Mouse (Mus musculus) MEL (cell line): ENCODE measurements around the gene Rpl7a. TPM values are rescaled to one million over a fixed set of nuclear protein-coding genes. Genes with fewer than 3 reads are reported as not detected.

ENCODE experiments used
- DNase-seq: peaks from one replicate; pipeline ENCODE4 v3.0.0; 2011; ENCODE audit warnings: low read depth, low spot score
- H3K27ac ChIP-seq: 2 replicates; pipeline ENCODE4 v1.5.1; 2012; ENCODE audit warnings: low read depth, mild to moderate bottlenecking, control low read depth, low read length, moderate library complexity; ENCODE audit not compliant: control insufficient read depth
- H3K27me3 ChIP-seq, 2 experiments: fragments of 150-350 bp in 1 of 2; sonication (generic) in 1 of 2; 2 replicates each; pipeline ENCODE4 v1.6.1; 2012; ENCODE audit warnings: low read length in 2 of 2, mild to moderate bottlenecking in 2 of 2, improper control_type of control experiment in 1 of 2, moderate library complexity in 1 of 2; ENCODE audit not compliant: insufficient read depth in 2 of 2, control insufficient read depth in 1 of 2
- H3K36me3 ChIP-seq, 2 experiments: 2 replicates each; pipeline ENCODE4 v1.6.1; 2012 to 2014; ENCODE audit warnings: low read length in 2 of 2, improper control_type of control experiment in 1 of 2, inconsistent platforms in 1 of 2, mild to moderate bottlenecking in 1 of 2; ENCODE audit not compliant: insufficient read depth in 2 of 2, control insufficient read depth in 1 of 2
- H3K4me1 ChIP-seq, 2 experiments: fragments of 150-350 bp in 1 of 2; sonication (generic) in 1 of 2; 2 replicates each; pipeline ENCODE4 v1.6.1; 2012; ENCODE audit warnings: low read length in 2 of 2, improper control_type of control experiment in 1 of 2, mild to moderate bottlenecking in 1 of 2; ENCODE audit not compliant: insufficient read depth in 2 of 2, control insufficient read depth in 1 of 2
- H3K4me3 ChIP-seq, 2 experiments: fragments of 150-350 bp in 1 of 2; sonication (generic) in 1 of 2; 2 replicates each; pipeline ENCODE4 v1.5.1; 2012; ENCODE audit warnings: low read depth in 2 of 2, low read length in 2 of 2, mild to moderate bottlenecking in 2 of 2, moderate library complexity in 2 of 2, control low read depth in 1 of 2, improper control_type of control experiment in 1 of 2; ENCODE audit not compliant: control insufficient read depth in 1 of 2, insufficient read depth in 1 of 2
- H3K79me2 ChIP-seq: 2 replicates; pipeline ENCODE4 v1.6.1; 2012; ENCODE audit warnings: mild to moderate bottlenecking, low read length, moderate library complexity; ENCODE audit not compliant: control insufficient read depth, poor library complexity, insufficient read depth
- H3K9ac ChIP-seq: 2 replicates; pipeline ENCODE4 v1.6.1; 2012; ENCODE audit warnings: low read depth, mild to moderate bottlenecking, control low read depth, low read length, moderate library complexity; ENCODE audit not compliant: control insufficient read depth, poor library complexity, severe bottlenecking
- H3K9me3 ChIP-seq: fragments of 150-350 bp; sonication (generic); replicated peaks from 2 replicates; pipeline ENCODE4 v1.6.1; 2012; ENCODE audit warnings: mild to moderate bottlenecking, low read length, improper control_type of control experiment, moderate library complexity; ENCODE audit not compliant: insufficient read depth
- CHD1 ChIP-seq: IDR thresholded peaks from 2 replicates; pipeline ENCODE4 v1.6.1; 2012; ENCODE audit warnings: low read depth, mild to moderate bottlenecking, inconsistent platforms, low read length, improper control_type of control experiment
- CTCF ChIP-seq, 3 experiments: IDR thresholded peaks in 2 of 3; conservative IDR thresholded peaks in 1 of 3; 2 replicates each; pipeline ENCODE4 v1.5.1; 2011 to 2012; ENCODE audit warnings: low read length in 3 of 3, low read depth in 2 of 3, mild to moderate bottlenecking in 2 of 3, improper control_type of control experiment in 1 of 3, inconsistent platforms in 1 of 3, mixed read lengths in 1 of 3, moderate library complexity in 1 of 3; ENCODE audit not compliant: control insufficient read depth in 1 of 3, insufficient read depth in 1 of 3, poor library complexity in 1 of 3, severe bottlenecking in 1 of 3
- E2F4 ChIP-seq: IDR thresholded peaks from 2 replicates; pipeline ENCODE4 v1.6.1; 2011; ENCODE audit warnings: low read depth, low read length, improper control_type of control experiment, borderline replicate concordance
- ELF1 ChIP-seq: IDR thresholded peaks from 2 replicates; pipeline ENCODE4 v1.6.1; 2014; ENCODE audit warnings: low read depth, mild to moderate bottlenecking, inconsistent platforms, low read length, improper control_type of control experiment, moderate library complexity
- ETS1 ChIP-seq: IDR thresholded peaks from 2 replicates; pipeline ENCODE4 v1.6.1; 2012; ENCODE audit warnings: low read depth, mild to moderate bottlenecking, inconsistent platforms, low read length, improper control_type of control experiment, moderate library complexity
- HCFC1 ChIP-seq: IDR thresholded peaks from 2 replicates; pipeline ENCODE4 v1.6.1; 2012; ENCODE audit warnings: low read depth, mild to moderate bottlenecking, inconsistent platforms, low read length, improper control_type of control experiment, moderate library complexity
- MEF2A ChIP-seq: IDR thresholded peaks from 2 replicates; pipeline ENCODE4 v1.6.1; 2014; ENCODE audit warnings: low read depth, mild to moderate bottlenecking, inconsistent platforms, low read length, improper control_type of control experiment; ENCODE audit not compliant: poor library complexity, insufficient replicate concordance, severe bottlenecking; ENCODE audit errors: extremely low read depth
- MYB ChIP-seq: IDR thresholded peaks from 2 replicates; pipeline ENCODE4 v1.6.1; 2011; ENCODE audit warnings: mild to moderate bottlenecking, low read depth, low read length, improper control_type of control experiment
- MYC ChIP-seq: IDR thresholded peaks from 2 replicates; pipeline ENCODE4 v1.6.1; 2011; ENCODE audit warnings: low read depth, mild to moderate bottlenecking, low read length, improper control_type of control experiment, moderate library complexity
- NELFE ChIP-seq: IDR thresholded peaks from 2 replicates; pipeline ENCODE4 v1.6.1; 2011; ENCODE audit warnings: low read depth, low read length, improper control_type of control experiment
- POLR2AphosphoS5 ChIP-seq: IDR thresholded peaks from 2 replicates; pipeline ENCODE4 v1.6.1; 2012; ENCODE audit warnings: low read depth, borderline replicate concordance, mild to moderate bottlenecking, inconsistent platforms, low read length, moderate library complexity, mixed read lengths
- RAD21 ChIP-seq: IDR thresholded peaks from 2 replicates; pipeline ENCODE4 v1.6.1; 2011; ENCODE audit warnings: mild to moderate bottlenecking, low read depth, low read length, improper control_type of control experiment
- RCOR1 ChIP-seq: IDR thresholded peaks from 2 replicates; pipeline ENCODE4 v1.6.1; 2012; ENCODE audit warnings: low read depth, mild to moderate bottlenecking, inconsistent platforms, low read length, improper control_type of control experiment
- SIN3A ChIP-seq: IDR thresholded peaks from 2 replicates; pipeline ENCODE4 v1.6.1; 2012; ENCODE audit warnings: low read length, improper control_type of control experiment, inconsistent platforms
- SMC3 ChIP-seq: IDR thresholded peaks from 2 replicates; pipeline ENCODE4 v1.6.1; 2011; ENCODE audit warnings: low read depth, low read length, improper control_type of control experiment
- TAL1 ChIP-seq: IDR thresholded peaks from 2 replicates; pipeline ENCODE4 v1.6.1; 2012; ENCODE audit warnings: mild to moderate bottlenecking, inconsistent platforms, low read length, moderate library complexity, mixed read lengths
- TCF12 ChIP-seq: IDR thresholded peaks from 2 replicates; pipeline ENCODE4 v1.6.1; 2014; ENCODE audit warnings: low read depth, mild to moderate bottlenecking, inconsistent platforms, low read length, improper control_type of control experiment, moderate library complexity
- UBTF ChIP-seq: IDR thresholded peaks from 2 replicates; pipeline ENCODE4 v1.6.1; 2012; ENCODE audit warnings: low read depth, mild to moderate bottlenecking, inconsistent platforms, low read length, improper control_type of control experiment, moderate library complexity, borderline replicate concordance; ENCODE audit not compliant: insufficient read depth
- USF2 ChIP-seq, 2 experiments: IDR thresholded peaks; 2 replicates each; pipeline ENCODE4 v1.6.1; 2011 to 2012; ENCODE audit warnings: improper control_type of control experiment in 2 of 2, low read length in 2 of 2, borderline replicate concordance in 1 of 2, inconsistent platforms in 1 of 2, low read depth in 1 of 2, mild to moderate bottlenecking in 1 of 2; ENCODE audit not compliant: insufficient read depth in 1 of 2
- ZKSCAN1 ChIP-seq: IDR thresholded peaks from 2 replicates; pipeline ENCODE4 v1.6.1; 2012; ENCODE audit warnings: low read depth, mild to moderate bottlenecking, inconsistent platforms, low read length, improper control_type of control experiment, moderate library complexity
- ZMIZ1 ChIP-seq: IDR thresholded peaks from 2 replicates; pipeline ENCODE4 v1.6.1; 2012; ENCODE audit warnings: low read depth, mild to moderate bottlenecking, inconsistent platforms, low read length, improper control_type of control experiment, moderate library complexity
- ZNF384 ChIP-seq: IDR thresholded peaks from 2 replicates; pipeline ENCODE4 v1.6.1; 2012; ENCODE audit warnings: low read depth, mild to moderate bottlenecking, inconsistent platforms, low read length, improper control_type of control experiment
- polyA plus RNA-seq, 2 experiments: library from polyadenylated mRNA; stranded (reverse) in 1 of 2; unstranded in 1 of 2; fragments of >175 nt in 1 of 2; fragments of >200 nt in 1 of 2; gene quantifications; 2 replicates each; pipeline versions ENCODE4 v1.2.1 to v1.2.4; 2012; ENCODE audit warnings: low replicate concordance in 2 of 2, low read depth in 1 of 2; ENCODE audit not compliant: insufficient read length in 2 of 2, insufficient read depth in 1 of 2, missing spikeins in 1 of 2
- total RNA-seq: library from RNA; depleted of rRNA; stranded (reverse); fragments of 300-350 nt; gene quantifications from 2 replicates; pipeline ENCODE4 v1.2.3, GENCODE M21; 2012

Rpl7a gene
- total and polyA plus RNA-seq, 3 experiments: 1,526 to 3,335 TPM; not detected in 1

GRCm38 (mm10) chr2:26862856-26863255 is 47.7 kb upstream of the Rpl7a start:
- Histone ChIP-seq H3K4me1 (no peaks in the 10 kb centered on the region), H3K27me3 (peaks cover 4 to 5% of the 10 kb centered on the region in 2 experiments; a peak in 3 of 4 replicates), H3K9me3 (no peaks in the 10 kb centered on the region), H3K4me3 (no peak overlapping the region)
- TF ChIP-seq E2F4 (no peak), TCF12 (no peak), ZNF384 (no peak), POLR2AphosphoS5 (no peak), SIN3A (no peak), NELFE (no peak), CHD1 (no peak), UBTF (no peak), MEF2A (no peak), MYC (no peak), CTCF (IDR thresholded peaks at IDR 0.05 in 2 of 3, conservative IDR thresholded peaks at IDR 0.05 in 1 of 3; ENCODE audit: control insufficient read depth in 1 of 3, insufficient read depth in 1 of 3, low read depth in 2 of 3, low read length in 3 of 3, poor library complexity in 1 of 3, severe bottlenecking in 1 of 3) (no peak)
- TF ChIP-seq, all 39 proteins: peak for 0
- Histone ChIP-seq H3K27ac (no peak overlapping the region), H3K9ac (no peak overlapping the region), H3K79me2 (no peaks in the 10 kb centered on the region), H3K36me3 (no peaks in the 10 kb centered on the region)
- DNase-seq: peak; percentile 10

GRCm38 (mm10) chr2:26864879-26865278 is 45.7 kb upstream of the Rpl7a start, which contains the start of gene Abo:
TSS of gene Abo (minus strand) at chr2:26864979.
- H3K36me3 ChIP-seq: no peaks in the 10 kb centered on the region
- no peak for DNase-seq
- no peak within 1 kb of the TSS for H3K9ac ChIP-seq
- no peak within 1 kb of the TSS for H3K27ac ChIP-seq
- no peak for TF ChIP-seq RAD21
- no peak for TF ChIP-seq ZMIZ1
- no peaks in the 10 kb centered on the region for H3K79me2 ChIP-seq
- H3K27me3 ChIP-seq: peaks cover 13 to 15% of the 10 kb centered on the region in 2 experiments
- H3K4me3 ChIP-seq: no peak within 1 kb of the TSS
- no peaks in the 10 kb centered on the region for H3K4me1 ChIP-seq
- H3K9me3 ChIP-seq: no peaks in the 10 kb centered on the region

- DNase-seq: no peak
- Histone ChIP-seq H3K9me3 (no peaks in the 10 kb centered on the region), H3K4me1 (no peaks in the 10 kb centered on the region), H3K4me3 (no peak overlapping the region), H3K27me3 (peaks cover 14 to 21% of the 10 kb centered on the region in 2 experiments), H3K27ac (no peak overlapping the region), H3K36me3 (no peaks in the 10 kb centered on the region), H3K9ac (no peak overlapping the region), H3K79me2 (no peaks in the 10 kb centered on the region)
- no peak for TF ChIP-seq TAL1
- no peak for TF ChIP-seq NELFE
- TF ChIP-seq ETS1: no peak
- no peak for TF ChIP-seq TCF12
- no peak for TF ChIP-seq POLR2AphosphoS5
- no peak for TF ChIP-seq CHD1
- no peak for TF ChIP-seq RAD21
- TF ChIP-seq USF2 (IDR thresholded peaks at IDR 0.05; ENCODE audit: borderline replicate concordance in 1 of 2, insufficient read depth in 1 of 2, low read depth in 1 of 2, low read length in 2 of 2): no peak
- no peak for TF ChIP-seq RCOR1
- TF ChIP-seq ELF1: no peak
- no peak for TF ChIP-seq SIN3A
- TF ChIP-seq ZKSCAN1: no peak
- no peak for TF ChIP-seq UBTF
- TF ChIP-seq MEF2A: no peak
- no peak for TF ChIP-seq HCFC1
- TF ChIP-seq SMC3: no peak
- TF ChIP-seq MYB: no peak
- no peak for TF ChIP-seq MYC
- TF ChIP-seq E2F4: no peak
These were observed 39.9 kb upstream of the Rpl7a start for GRCm38 (mm10) chr2:26870666-26871065.
